Mouse (Mus musculus) neural tube, postnatal 0 days (tissue): ENCODE results near the gene Tbx4. TPM values are rescaled to one million over a fixed set of nuclear protein-coding genes. Genes with fewer than 3 reads are reported as not detected.

ENCODE experiments used
- polyA plus RNA-seq: library from polyadenylated mRNA; unstranded; fragments of >200 nt; fragmentation: Nextera tagmentation; extraction: Ambion mirVana; gene quantifications from 2 replicates; pipeline ENCODE4 v1.2.1, GENCODE M21; 2015

Gene Tbx4
- 0.19 TPM in 2 replicates for polyA plus RNA-seq

GRCm38 (mm10) chr11:85885665-85886428 lies at the start of gene Tbx4:
Tbx4 (plus strand) TSS chr11:85886422.

GRCm38 (mm10) chr11:85850233-85850632 lies 36.0 kb upstream of the Tbx4 start, which contains the start of gene Gm11444:
Gm11444 (minus strand) TSS chr11:85850333.

Other genes with a start within 250 kb of the Tbx4 start
- 1.7 and 1.8 TPM in 2 replicates for gene Tbx2, start 53.9 kb upstream of the Tbx4 start, polyA plus RNA-seq
- gene Gm11444, start 36.1 kb upstream of the Tbx4 start, polyA plus RNA-seq, result not detected in 2 replicates